Mouse (Mus musculus) retina, postnatal 1 day (tissue): ENCODE results near the gene Epha2.

Source experiments
- DNase-seq: peaks from one replicate; pipeline ENCODE4 v3.0.0-alpha.2; 2012

Epha2 gene

DNA sequence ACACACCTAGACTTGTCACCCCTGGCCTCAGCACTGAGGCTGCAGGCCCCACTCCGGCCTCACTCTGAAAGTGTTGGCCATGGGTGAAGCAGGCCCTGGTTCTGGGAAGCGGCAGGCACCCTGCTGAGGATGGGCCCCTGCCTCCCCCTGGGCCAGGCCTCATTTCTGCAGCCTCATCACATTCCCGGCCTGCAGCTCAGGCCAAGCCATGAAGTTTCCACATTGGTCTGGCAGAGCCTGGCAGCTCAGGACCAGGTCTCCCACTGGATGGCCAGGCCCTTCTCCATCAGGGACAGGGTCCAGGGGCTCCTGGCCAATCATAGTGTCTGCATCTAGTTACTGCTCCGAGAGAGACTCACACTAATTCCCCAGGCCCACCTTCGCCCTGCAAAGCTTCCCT is 33.7 kb downstream of the Epha2 start:
- DNase-seq: no peak

- DNase-seq: peak; percentile 94
These were observed 34.3 kb downstream of the Epha2 start for GRCm38 (mm10) chr4:141335263-141335796.

- DNase-seq: peak; percentile 70
These were observed 35.2 kb downstream of the Epha2 start for GRCm38 (mm10) chr4:141336196-141336595.

GRCm38 (mm10) chr4:141337986-141338385 is 36.9 kb downstream of the Epha2 start:
- peak; percentile 58 for DNase-seq

DNA sequence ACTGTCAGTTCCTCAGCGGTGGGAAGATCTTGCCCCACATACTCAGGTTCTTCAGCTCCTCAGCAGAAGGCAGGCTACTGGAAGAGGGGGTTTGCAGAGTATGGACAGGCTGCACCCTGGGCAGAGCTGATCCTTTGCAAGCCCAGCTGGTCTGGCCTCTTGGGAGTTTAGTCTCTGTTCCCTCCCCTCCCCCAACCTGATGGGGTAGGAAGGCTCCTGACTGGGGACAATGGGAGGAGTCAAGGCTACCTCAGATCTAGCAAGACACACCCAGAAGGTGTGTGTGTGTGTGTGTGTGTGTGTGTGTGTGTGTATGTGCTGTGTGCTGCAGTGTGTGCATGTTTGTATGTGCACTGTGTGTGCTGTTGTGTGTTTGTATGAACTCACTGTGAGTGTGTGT is 37.8 kb downstream of the Epha2 start:
- DNase-seq: peak; percentile 76

GRCm38 (mm10) chr4:141341477-141341876 is 40.4 kb downstream of the Epha2 start:
- no peak for DNase-seq

- DNase-seq: no peak
These were observed 42.5 kb downstream of the Epha2 start for GRCm38 (mm10) chr4:141343515-141343914.

DNA sequence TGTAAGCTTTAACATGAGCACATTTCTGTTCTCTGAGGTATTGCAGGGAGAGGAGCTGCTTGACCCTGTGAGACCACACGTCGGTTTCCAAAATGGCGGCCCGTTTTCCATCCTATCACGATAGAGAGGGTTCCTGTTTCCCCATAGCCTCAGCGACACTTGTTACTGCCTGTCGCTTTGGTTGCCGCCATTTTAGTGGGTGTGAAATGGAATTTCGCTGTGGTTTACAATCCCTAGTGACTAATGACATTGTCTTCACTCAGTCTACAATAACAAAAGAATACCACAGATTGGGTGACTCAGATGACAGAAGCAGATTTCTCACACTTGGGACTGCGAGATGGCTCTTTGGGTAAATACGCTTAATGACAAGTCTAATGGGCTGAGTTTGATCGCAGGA is 44.2 kb downstream of the Epha2 start:
- DNase-seq: no peak

DNA sequence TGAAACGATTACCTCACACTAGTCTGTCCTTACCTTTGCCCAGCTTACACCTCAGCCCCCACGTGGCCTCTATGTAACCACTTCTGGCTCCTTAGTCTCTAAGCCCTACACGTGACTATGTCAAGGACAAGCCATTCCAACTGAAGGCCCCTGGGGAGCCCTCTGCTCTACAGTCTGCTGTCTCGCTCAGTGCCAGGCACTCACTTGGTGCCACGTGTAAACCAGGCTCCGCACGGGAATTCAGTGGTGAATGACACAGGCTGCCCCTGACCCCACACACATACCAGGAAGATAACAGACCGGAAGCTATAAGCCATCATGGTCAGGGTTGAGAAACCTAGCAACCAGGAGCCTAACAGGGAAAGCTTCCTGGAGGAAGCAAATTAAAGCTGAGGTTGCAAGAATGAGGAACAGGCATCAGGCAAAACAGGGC is 46.3 kb downstream of the Epha2 start:
- DNase-seq: no peak

DNA sequence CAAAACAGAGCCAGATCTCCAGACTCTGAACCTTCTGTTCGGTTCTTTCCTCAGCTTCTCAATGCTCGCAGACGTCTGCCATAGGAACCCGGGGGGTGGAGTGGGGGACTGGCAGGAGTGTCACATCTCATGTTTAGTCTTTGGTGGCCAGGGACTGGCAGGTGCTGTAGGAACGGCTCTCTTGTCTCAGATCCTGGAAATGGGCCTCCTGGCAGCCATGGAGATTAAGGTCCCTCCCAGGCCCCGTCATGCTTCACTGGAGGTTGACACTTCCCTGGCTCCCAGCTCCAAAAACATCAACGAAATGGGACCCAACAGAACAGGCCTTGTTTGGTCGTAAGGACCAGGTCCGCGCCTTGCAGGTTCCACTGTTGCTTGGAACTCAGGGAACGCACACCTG is 47.6 kb downstream of the Epha2 start:
- DNase-seq: no peak

GRCm38 (mm10) chr4:141350015-141350414 is 49.0 kb downstream of the Epha2 start:
- DNase-seq: no peak

DNA sequence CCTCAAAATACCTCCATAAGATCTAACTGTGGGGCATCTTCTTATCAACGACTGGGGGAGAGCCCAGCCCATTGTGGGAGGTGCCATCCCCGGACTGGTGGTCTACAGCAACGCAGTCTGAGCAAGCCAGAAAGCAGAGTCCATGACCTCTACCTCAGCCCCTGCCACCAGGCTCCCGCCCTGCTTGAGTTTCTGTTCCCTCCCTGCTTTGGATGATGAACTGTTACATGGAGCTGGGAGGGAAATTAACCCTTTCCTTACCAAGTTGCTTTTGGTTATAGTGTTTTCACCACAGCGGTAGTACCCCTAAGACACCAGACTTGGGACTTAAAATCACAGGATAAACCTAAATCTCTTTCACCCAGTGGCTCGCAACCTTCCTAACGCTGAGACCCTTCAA is 50.9 kb downstream of the Epha2 start:
- DNase-seq: no peak

- no peak for DNase-seq
These were observed 51.9 kb downstream of the Epha2 start for GRCm38 (mm10) chr4:141352986-141353385.

DNA sequence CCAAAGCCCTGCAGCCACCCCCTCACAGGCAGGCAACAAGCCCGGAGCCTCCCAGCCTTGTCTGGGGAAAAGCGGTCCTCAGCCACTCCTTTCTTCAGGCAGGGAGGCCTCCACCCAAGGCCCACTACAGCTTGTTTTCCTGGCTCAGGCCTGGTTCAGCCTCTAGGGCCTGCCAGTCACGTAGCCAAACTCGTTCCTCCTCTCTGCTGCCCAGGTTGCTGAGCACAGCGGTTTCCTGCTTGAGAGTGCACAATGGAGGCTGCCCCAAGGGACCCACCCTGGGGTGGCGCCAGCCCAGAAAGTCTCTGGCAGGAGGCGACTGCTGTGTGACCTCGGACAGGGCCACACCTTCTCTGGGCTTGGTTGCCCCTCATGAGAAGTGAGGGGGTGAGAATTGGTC is 52.8 kb downstream of the Epha2 start:
- DNase-seq: no peak

- DNase-seq: no peak
These were observed 56.8 kb downstream of the Epha2 start for GRCm38 (mm10) chr4:141357811-141358210.

DNA sequence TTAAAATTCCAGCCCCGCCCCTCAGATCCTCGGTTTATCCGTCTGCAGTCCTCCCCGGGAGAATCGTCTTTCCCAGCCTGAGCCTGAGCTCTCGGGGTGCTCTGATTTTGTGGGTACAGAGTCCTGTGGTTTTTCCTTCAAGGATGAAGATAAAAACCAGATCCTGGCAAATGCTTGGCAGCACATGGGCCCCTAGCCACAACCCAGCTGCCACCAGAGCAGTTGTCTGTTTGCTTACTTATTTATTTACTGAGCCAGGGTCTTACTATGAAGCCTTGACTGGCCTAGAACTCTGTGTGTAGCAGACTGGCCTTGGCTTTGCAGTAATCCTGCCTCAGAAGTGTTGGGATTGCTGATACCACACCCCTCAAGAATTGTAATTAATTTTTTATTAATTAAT is 58.2 kb downstream of the Epha2 start:
- DNase-seq: no peak

GRCm38 (mm10) chr4:141360846-141361245 is 59.8 kb downstream of the Epha2 start:
- DNase-seq: peak; percentile 75

DNA sequence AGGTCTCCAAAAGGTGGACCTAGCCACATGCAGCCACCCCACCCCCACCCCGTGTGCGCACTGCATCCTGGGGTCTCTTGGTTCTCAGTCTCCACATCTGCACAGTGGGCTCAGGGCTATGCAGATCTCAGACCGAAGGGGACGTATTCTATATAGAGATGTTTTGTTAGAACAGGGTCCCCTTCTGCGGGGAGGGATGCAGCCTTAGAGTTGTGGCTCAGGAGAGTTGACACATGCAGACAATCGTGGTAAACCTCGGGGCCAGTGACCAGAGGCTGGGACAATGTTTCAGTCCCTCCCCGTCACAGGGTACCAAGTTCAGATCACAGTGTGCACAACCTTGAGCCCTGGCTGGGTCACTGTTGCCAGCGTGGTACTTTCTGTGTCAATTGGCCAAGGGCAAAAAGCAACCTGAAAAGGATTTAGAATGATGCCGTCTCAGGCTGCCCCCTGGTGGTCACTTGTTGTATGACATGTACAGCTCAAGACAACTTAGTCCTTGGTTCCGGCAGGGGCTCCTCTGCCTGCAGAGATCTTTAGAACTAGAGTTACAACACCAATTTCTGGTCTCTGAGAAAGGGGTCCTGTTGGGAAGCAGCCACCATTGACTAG is 62.0 kb downstream of the Epha2 start:
- DNase-seq: peak; percentile 90

- no peak for DNase-seq
These were observed 64.1 kb downstream of the Epha2 start for GRCm38 (mm10) chr4:141365126-141365525.

DNA sequence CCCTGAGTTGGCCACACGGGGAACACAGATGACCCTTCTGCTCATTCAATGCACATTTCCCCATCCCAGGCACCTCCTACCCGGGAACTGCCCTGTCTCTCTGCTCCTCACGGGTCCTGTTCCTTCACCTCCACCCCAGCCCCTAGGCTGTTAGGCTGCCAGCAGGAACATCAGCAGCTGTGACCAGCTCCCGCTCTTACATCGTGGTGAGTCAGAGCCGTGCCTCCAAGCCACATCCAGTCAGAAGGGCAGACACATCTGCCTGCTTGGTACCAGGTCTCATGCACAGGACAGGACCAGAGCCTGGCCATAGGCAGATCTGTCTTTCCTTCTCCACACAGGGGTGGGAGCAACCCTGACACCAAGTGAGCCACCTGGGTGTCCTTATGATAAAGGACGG is 64.8 kb downstream of the Epha2 start:
- no peak for DNase-seq

- peak; percentile 72 for DNase-seq
These were observed 67.2 kb downstream of the Epha2 start, which contains the start of gene Fam131c for GRCm38 (mm10) chr4:141367997-141368791. TSS of gene Fam131c (plus strand) at chr4:141368220.

DNA sequence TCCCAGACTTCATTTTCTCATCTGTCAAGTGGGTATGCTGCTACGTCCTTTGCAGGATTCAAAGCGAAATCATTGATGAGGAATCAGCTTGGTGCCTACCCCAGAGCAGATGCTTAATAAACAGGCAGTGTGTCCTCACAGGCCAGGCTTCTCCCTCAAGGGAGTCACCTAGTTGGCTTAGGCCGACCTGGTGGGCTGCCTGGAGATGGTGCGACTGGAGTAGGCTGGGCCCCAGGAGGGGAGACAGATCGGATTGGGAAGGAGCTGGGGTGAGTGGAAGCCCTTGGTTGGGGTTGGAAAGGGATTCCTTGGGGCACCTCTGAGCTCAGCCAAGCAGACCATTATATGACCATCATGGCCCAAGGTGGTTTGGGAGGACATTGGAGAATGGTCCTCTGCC is 71.4 kb downstream of the Epha2 start:
- no peak for DNase-seq
